Mouse (Mus musculus) liver, postnatal 0 days (tissue): ENCODE data around the gene Ece1.

ENCODE experiments used
- CTCF ChIP-seq: sonication (generic); IDR thresholded peaks from 2 replicates; pipeline ENCODE4 v1.5.1; 2016; ENCODE audit warnings: antibody characterized with exemption, low read depth
- EP300 ChIP-seq: IDR thresholded peaks from 2 replicates; pipeline ENCODE4 v1.6.1; 2016; ENCODE audit warnings: antibody characterized with exemption, low read depth, mild to moderate bottlenecking

DNA sequence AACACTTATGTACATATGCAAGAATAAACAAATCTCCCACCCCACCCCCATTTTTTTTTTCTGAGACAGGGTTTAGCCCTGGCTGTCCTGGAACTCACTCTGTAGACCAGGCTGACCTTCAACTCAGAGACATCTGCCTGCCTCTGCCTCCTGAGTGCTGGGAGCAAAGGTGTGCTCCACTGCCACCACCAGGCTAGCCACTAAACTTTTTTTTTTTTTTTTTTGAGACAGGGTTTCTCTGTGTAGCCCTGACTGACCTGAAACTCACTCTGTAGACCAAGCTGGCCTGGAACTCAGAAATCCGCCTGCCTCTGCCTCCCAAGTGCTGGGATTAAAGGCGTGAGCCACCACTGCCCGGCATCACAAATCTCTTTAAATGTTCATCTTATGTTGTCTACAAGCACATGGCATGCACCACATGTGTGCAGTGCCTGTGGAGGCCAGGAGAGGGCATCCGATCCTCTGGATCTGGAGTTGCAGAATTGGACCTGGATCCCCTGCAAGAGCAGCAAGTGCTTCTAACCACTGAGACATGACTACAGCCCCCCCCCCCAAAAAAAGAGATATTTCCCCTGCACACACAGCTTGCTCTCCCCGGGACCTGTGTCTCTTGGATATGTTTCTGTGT lies 48.5 kb downstream of the Ece1 start:
- TF ChIP-seq CTCF = peak; percentile 58
- no peak for TF ChIP-seq EP300
